Mouse (Mus musculus): Measurements from ENCODE around the gene Mybpc2. TPM values are rescaled to one million over a fixed set of nuclear protein-coding genes. Genes with fewer than 3 reads are reported as not detected.
A peak's percentile ranks its signal among the peaks of the same experiment; 100 is the strongest.

Gene Mybpc2
- polyA plus RNA-seq, 1 experiment from 2014 or later = 0.13 TPM

- Histone ChIP-seq H3K36me3 (ENCODE audit: control insufficient read depth, insufficient read depth) (no peaks in the 10 kb centered on the region; the same call in 1 of the 2 replicates), H3K4me1 (replicated peaks; ENCODE audit: control insufficient read depth, insufficient read depth, low read length) (peaks cover 4% of the 10 kb centered on the region; the same call in 1 of the 2 replicates), H3K27ac (ENCODE audit: low read depth, low read length) (no peak overlapping the region), H3K4me3 (ENCODE audit: low read depth, low read length) (no peak overlapping the region), H3K9ac (ENCODE audit: low read depth, low read length) (no peak overlapping the region), H3K27me3 (replicated peaks; ENCODE audit: control insufficient read depth, insufficient read depth, low read length) (peaks cover 7% of the 10 kb centered on the region; the same call in 1 of the 2 replicates), H3K9me3 (ENCODE audit: control insufficient read depth) (no peaks in the 10 kb centered on the region), H3K4me2 (replicated peaks; ENCODE audit: low read depth) (no peak overlapping the region)
- TF ChIP-seq CTCF (IDR thresholded peaks at IDR 0.05; ENCODE audit: low read depth) = no peak
- ATAC-seq = no peak
- WGBS = 38% methylated on average over 5 of the region's 5 CpGs
These were observed 49.3 kb downstream of the Mybpc2 start for GRCm38 (mm10) chr7:44475046-44475614.

- 35% methylated on average over 4 of the region's 4 CpGs for WGBS
- ATAC-seq = 0 out of 2 replicates have a peak, but pooled peaks have one; percentile 12
- H3K36me3 ChIP-seq (ENCODE audit: control insufficient read depth, insufficient read depth) = no peaks in the 10 kb centered on the region; the same call in 1 of the 2 replicates
- H3K27ac ChIP-seq (ENCODE audit: low read depth, low read length) = no peak overlapping the region
- H3K9me3 ChIP-seq (ENCODE audit: control insufficient read depth) = no peaks in the 10 kb centered on the region
- peaks cover 4% of the 10 kb centered on the region; the same call in 1 of the 2 replicates for H3K4me1 ChIP-seq (replicated peaks; ENCODE audit: control insufficient read depth, insufficient read depth, low read length)
- H3K27me3 ChIP-seq (replicated peaks; ENCODE audit: control insufficient read depth, insufficient read depth, low read length) = peaks cover 7% of the 10 kb centered on the region; the same call in 1 of the 2 replicates
- no peak overlapping the region for H3K9ac ChIP-seq (ENCODE audit: low read depth, low read length)
- H3K4me3 ChIP-seq (ENCODE audit: low read depth, low read length) = no peak overlapping the region
- H3K4me2 ChIP-seq (replicated peaks; ENCODE audit: low read depth) = no peak overlapping the region
- TF ChIP-seq CTCF (IDR thresholded peaks at IDR 0.05; ENCODE audit: low read depth) = no peak
These were observed 50.0 kb downstream of the Mybpc2 start for GRCm38 (mm10) chr7:44474419-44474818.

GRCm38 (mm10) chr7:44472961-44473646 is 51.4 kb downstream of the Mybpc2 start:
- Histone ChIP-seq H3K4me3 (ENCODE audit: low read depth, low read length) (no peak overlapping the region), H3K9me3 (ENCODE audit: control insufficient read depth) (no peaks in the 10 kb centered on the region), H3K4me2 (replicated peaks; ENCODE audit: low read depth) (no peak overlapping the region; the same call in 1 of the 2 replicates), H3K9ac (ENCODE audit: low read depth, low read length) (no peak overlapping the region), H3K36me3 (ENCODE audit: control insufficient read depth, insufficient read depth) (no peaks in the 10 kb centered on the region; the same call in 1 of the 2 replicates), H3K4me1 (replicated peaks; ENCODE audit: control insufficient read depth, insufficient read depth, low read length) (peaks cover 12% of the 10 kb centered on the region; the same call in 1 of the 2 replicates), H3K27me3 (replicated peaks; ENCODE audit: control insufficient read depth, insufficient read depth, low read length) (peaks cover 7% of the 10 kb centered on the region; the same call in 1 of the 2 replicates), H3K27ac (ENCODE audit: low read depth, low read length) (no peak overlapping the region)
- peak; percentile 46 for ATAC-seq
- no peak for TF ChIP-seq CTCF (IDR thresholded peaks at IDR 0.05; ENCODE audit: low read depth)
- 28% methylated on average over 9 of the region's 9 CpGs for WGBS

- no peak overlapping the region for H3K4me3 ChIP-seq (ENCODE audit: low read depth, low read length)
- 0% methylated on average over 1 of the region's 1 CpGs for WGBS
- no peaks in the 10 kb centered on the region for H3K9me3 ChIP-seq (ENCODE audit: control insufficient read depth)
- no peak for ATAC-seq
- H3K27me3 ChIP-seq (replicated peaks; ENCODE audit: control insufficient read depth, insufficient read depth, low read length) = peaks cover 7% of the 10 kb centered on the region; the same call in 1 of the 2 replicates
- H3K36me3 ChIP-seq (ENCODE audit: control insufficient read depth, insufficient read depth) = no peaks in the 10 kb centered on the region; the same call in 1 of the 2 replicates
- H3K9ac ChIP-seq (ENCODE audit: low read depth, low read length) = no peak overlapping the region
- H3K27ac ChIP-seq (ENCODE audit: low read depth, low read length) = no peak overlapping the region
- peaks cover 12% of the 10 kb centered on the region; the same call in 1 of the 2 replicates for H3K4me1 ChIP-seq (replicated peaks; ENCODE audit: control insufficient read depth, insufficient read depth, low read length)
- H3K4me2 ChIP-seq (replicated peaks; ENCODE audit: low read depth) = no peak overlapping the region
- TF ChIP-seq CTCF (IDR thresholded peaks at IDR 0.05; ENCODE audit: low read depth) = no peak
These were observed 51.9 kb downstream of the Mybpc2 start for GRCm38 (mm10) chr7:44472558-44472885.

GRCm38 (mm10) chr7:44471880-44472557 is 52.4 kb downstream of the Mybpc2 start:
- no peak for TF ChIP-seq CTCF (IDR thresholded peaks at IDR 0.05; ENCODE audit: low read depth)
- Histone ChIP-seq H3K36me3 (ENCODE audit: control insufficient read depth, insufficient read depth) (no peaks in the 10 kb centered on the region; the same call in 1 of the 2 replicates), H3K4me3 (ENCODE audit: low read depth, low read length) (no peak overlapping the region), H3K4me2 (replicated peaks; ENCODE audit: low read depth) (no peak overlapping the region), H3K9me3 (ENCODE audit: control insufficient read depth) (no peaks in the 10 kb centered on the region), H3K9ac (ENCODE audit: low read depth, low read length) (no peak overlapping the region), H3K27me3 (replicated peaks; ENCODE audit: control insufficient read depth, insufficient read depth, low read length) (peaks cover 2% of the 10 kb centered on the region; the same call in 1 of the 2 replicates), H3K27ac (ENCODE audit: low read depth, low read length) (no peak overlapping the region), H3K4me1 (replicated peaks; ENCODE audit: control insufficient read depth, insufficient read depth, low read length) (peaks cover 12% of the 10 kb centered on the region; the same call in 1 of the 2 replicates)
- ATAC-seq = no peak
- WGBS = 49% methylated on average over 6 of the region's 6 CpGs

All from intestine, postnatal 0 days (tissue).